Mouse (Mus musculus): ENCODE measurements around the gene Daam1. TPM values are rescaled to one million over a fixed set of nuclear protein-coding genes. Genes with fewer than 3 reads are reported as not detected.

The Daam1 gene
- total RNA-seq (2021), result 10 to 100 TPM; 66.6 to 71.9 TPM

- DNase-seq, result peak; percentile 93 to 94
These were observed at the start of gene Daam1 for GRCm38 (mm10) chr12:71830607-71831257. Daam1 (plus strand) TSS chr12:71831078.

GRCm38 (mm10) chr12:71781220-71781619 lies 49.7 kb upstream of the Daam1 start:
- no peak for DNase-seq

GRCm38 (mm10) chr12:71783970-71784369 lies 46.9 kb upstream of the Daam1 start:
- DNase-seq, result no peak

GRCm38 (mm10) chr12:71784666-71785255 lies 46.1 kb upstream of the Daam1 start:
- DNase-seq, result no peak

DNA sequence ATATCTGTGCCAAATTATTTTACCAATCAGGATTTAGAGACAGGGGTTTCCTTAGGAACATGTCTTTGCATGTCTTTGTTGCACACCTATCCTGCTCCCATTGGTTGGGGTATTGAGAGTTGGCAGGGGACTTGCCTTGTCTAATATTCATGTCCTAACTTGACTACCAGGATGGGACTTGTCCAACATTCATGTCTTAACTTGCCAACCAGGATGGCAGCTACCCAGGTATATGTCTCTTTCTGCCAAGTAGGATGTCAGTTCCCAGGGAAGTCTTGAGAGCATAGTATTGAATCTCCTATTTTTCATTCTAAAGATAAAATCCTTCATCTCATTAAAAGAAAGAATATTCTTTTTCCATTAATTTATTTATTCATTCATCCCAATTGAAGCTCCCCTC lies 44.4 kb upstream of the Daam1 start:
- no peak for DNase-seq

DNA sequence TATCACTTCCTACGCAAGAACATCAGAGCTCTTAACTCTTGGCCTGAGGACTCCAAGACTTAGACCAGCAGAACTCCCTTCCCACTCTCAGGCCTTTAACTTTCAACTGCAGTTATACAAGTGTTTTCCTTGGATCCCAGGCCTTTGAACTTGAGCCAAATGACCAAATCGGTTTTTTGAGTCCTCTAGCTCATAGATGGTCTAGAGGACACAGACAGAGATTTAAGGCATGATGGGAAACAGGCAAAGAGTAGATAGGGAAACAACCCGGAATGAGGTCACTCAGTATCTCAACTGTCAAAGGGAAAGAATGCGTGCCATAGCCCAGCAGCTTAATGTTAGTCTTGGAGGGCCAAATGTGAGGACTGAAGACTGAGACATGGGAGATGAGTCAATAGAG lies 42.1 kb upstream of the Daam1 start:
- DNase-seq, result no peak

- DNase-seq, result no peak
These were observed 40.3 kb upstream of the Daam1 start for GRCm38 (mm10) chr12:71790581-71790980.

GRCm38 (mm10) chr12:71793114-71793513 lies 37.8 kb upstream of the Daam1 start:
- no peak for DNase-seq

GRCm38 (mm10) chr12:71795626-71796025 lies 35.3 kb upstream of the Daam1 start:
- DNase-seq, result no peak

- DNase-seq, result no peak
These were observed 34.4 kb upstream of the Daam1 start for GRCm38 (mm10) chr12:71796517-71796916.

DNA sequence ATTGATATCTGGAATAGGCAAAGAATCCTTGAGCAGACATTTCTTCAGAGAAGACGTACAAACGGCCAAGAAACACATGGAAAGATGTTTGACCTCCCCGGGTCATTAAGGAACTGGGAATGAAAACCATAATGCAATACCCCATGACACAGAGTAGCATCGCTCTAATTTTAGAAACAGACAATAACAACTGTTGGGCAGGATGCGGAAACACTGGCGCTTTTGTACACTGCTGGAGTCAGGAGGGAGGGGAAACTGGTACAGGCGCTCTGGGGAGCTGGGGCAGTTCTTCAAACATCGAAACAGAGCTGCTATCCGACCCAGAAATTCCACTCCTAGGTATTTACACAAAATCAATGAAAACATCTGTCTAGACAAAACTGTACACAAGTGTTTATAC lies 23.6 kb upstream of the Daam1 start:
- no peak for DNase-seq

DNA sequence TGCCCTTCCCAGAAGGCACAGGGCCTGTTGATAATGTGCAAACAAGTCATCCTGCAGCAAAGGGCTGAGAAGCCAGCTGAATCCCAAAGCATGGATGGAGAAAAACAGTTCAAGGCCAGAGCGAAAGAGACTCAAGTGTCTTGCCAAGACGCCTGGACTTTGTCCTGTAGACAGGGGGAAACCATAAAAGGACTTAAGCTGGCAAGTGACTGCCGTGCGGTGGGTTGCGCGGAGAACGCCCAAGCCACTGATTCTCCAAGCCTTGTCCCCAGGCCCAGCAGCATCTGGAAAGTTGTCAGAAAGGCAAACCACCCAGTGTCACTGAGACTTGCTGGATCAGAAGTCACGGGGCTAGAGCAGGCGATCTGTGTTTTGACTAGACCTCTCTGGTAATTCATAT lies 22.2 kb upstream of the Daam1 start:
- DNase-seq, result no peak

DNA sequence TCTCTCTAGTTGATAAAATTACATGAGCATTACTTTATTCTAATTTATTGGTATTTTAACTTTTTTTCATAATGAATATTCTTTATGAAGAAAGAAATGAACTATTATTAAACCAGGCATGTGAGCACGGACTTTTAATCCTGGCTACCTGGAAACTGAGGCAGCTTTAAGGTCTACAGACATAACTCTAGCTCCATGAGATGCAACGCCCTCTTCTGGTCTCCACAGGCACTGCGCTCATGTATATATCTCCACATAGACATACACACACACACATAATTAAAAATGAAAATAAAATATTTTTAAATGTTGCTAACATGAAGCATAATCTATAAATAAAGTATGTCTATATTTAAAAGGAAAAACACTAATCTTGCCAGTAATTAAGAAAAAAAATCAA lies 21.3 kb upstream of the Daam1 start:
- no peak for DNase-seq

DNA sequence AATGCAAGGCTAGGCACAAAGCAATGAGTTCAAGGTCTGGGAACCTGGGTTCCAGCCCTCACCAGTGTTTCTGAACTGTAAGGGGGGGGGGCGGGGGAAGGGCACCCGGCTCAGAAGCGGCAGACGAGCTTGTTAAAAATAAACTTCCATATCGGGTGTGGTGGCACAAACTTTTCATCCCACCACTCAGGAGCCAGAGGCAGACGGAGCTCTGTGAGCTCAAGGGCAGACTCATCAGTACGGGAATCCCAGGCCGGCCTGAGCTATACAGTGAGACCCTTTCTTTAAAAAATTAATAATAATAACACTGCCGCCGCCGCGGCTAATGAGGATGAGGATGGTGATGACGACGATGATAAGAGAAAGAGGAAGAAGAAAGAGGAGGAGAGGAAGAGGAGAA lies 18.3 kb upstream of the Daam1 start:
- no peak for DNase-seq

DNA sequence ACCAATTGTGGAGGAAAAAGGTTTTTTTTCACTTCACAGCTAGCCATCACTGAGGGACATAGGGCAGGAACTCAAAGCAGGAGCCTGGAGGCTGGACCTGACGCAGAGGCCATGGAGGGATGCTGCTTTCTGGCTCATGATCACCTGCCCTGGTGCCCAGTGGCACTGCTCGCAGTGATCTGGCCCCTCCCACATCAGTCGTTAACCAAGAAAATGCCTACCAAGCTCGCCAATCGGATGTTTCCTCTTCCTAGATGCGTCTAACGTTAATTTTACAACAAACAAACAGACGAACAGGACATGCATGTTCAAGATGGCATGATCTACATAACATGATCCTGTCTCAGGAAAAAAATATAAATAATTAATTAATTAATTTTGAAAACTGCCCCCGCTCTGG lies 17.6 kb upstream of the Daam1 start:
- DNase-seq, result no peak

DNA sequence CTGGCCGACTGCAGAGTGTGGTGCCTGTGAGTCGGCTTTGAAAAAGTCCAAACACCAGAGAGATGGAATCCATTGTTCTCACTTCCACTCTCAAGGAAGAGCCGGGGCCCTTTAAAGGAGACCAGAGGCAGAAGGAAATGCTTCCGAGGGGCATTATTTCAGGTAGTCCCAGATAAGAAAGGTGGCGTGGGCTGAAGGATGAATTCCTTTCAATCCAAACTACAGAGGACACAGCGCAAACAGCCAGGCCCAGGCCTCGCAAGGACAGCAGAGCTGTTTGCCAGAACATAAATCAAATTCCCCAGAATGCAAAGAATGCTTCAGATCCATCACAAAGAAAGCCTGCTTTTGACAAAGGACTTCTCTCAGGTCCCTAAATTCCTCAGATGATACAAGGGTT lies 17.1 kb upstream of the Daam1 start:
- DNase-seq, result no peak

GRCm38 (mm10) chr12:71820094-71820493 lies 10.8 kb upstream of the Daam1 start:
- DNase-seq, result no peak

DNA sequence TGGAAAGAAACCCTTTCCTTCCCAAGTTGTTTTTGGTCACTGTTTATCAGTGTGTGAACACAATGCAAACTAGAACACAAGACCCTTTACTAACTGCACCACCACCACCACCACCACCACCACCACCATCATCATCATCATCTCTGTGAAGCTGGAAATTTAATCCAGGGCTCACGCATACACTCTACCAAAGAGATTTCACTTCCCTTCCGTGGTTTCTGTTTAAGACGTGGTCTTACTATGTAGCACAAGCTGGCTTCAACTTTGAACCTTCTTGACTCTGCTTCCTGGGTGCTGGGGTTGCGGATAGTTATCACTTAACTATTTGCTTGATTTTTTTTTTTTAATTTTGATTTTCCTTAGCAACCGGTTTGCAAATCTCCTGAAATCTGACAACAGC lies 9.6 kb upstream of the Daam1 start:
- DNase-seq, result no peak

GRCm38 (mm10) chr12:71821743-71822142 lies 9.1 kb upstream of the Daam1 start:
- no peak for DNase-seq

DNA sequence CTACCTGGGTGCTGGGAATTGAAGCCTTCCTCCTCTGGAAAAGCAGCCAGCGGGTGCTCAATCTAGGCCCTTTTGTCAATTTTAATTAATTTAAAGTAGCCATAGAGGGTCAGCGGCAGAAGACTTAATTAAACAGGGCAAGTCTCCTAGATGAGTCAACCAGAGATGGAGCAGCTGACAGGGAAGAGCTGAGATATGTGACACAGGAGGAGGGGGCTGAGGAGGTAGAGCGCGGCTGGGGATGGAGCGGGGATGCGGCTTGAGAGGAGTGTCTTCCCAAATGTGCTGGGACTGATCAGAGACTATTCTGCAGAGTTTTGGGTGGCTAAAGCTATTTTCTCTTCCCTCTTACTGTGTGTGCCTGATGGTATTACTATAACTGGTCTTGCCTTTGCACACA lies 6.0 kb upstream of the Daam1 start:
- DNase-seq, result no peak

GRCm38 (mm10) chr12:71830139-71830538 lies 739 bp upstream of the Daam1 start:
- DNase-seq, result no peak

- DNase-seq, result no peak
These were observed 595 bp downstream of the Daam1 start for GRCm38 (mm10) chr12:71831258-71832087.

DNA sequence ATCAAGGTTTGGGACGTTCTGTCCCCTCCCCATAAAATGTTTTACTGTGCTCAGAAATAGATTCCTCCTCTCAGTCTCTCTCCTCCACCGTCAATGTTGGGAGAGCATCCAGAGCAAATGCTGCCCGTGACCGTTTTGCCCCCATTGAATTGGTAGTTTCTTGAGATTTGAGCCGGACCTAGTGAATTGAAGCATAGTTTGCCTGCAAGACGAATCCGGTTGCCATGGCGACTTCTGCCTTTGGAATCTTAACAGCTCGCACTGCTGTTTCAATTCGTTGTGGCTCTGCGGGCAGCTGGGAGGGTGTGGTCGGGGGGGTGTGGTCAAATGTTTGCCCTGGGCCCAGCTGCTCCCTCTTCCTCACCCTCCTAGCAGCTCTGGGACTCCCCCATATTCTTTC lies 1.3 kb downstream of the Daam1 start:
- peak; percentile 58 to 59 for DNase-seq

- no peak for DNase-seq
These were observed 3.2 kb downstream of the Daam1 start for GRCm38 (mm10) chr12:71834041-71834440.

Measured in layer of hippocampus, postnatal 36 days (tissue).